Mouse (Mus musculus) inflammation-experienced regulatory T-cells, adult 6 months (primary cell): ENCODE results near the gene Hip1r. TPM values are rescaled to one million over a fixed set of nuclear protein-coding genes. Genes with fewer than 3 reads are reported as not detected.

Source experiments
- ATAC-seq: one replicate; pipeline ENCODE4 v1.8.0; 2017
- polyA plus RNA-seq, 3 experiments: library from polyadenylated mRNA; unstranded; fragments of 100-300 nt; shearing (Covaris generic); gene quantifications; one replicate each; pipeline ENCODE4 v1.2.1; 2017

Hip1r gene
- polyA plus RNA-seq, result 10 to 100 TPM in 2 of 3 experiments, 1 to 10 TPM in 1; 5.9 to 20.1 (median 14.8) TPM

DNA sequence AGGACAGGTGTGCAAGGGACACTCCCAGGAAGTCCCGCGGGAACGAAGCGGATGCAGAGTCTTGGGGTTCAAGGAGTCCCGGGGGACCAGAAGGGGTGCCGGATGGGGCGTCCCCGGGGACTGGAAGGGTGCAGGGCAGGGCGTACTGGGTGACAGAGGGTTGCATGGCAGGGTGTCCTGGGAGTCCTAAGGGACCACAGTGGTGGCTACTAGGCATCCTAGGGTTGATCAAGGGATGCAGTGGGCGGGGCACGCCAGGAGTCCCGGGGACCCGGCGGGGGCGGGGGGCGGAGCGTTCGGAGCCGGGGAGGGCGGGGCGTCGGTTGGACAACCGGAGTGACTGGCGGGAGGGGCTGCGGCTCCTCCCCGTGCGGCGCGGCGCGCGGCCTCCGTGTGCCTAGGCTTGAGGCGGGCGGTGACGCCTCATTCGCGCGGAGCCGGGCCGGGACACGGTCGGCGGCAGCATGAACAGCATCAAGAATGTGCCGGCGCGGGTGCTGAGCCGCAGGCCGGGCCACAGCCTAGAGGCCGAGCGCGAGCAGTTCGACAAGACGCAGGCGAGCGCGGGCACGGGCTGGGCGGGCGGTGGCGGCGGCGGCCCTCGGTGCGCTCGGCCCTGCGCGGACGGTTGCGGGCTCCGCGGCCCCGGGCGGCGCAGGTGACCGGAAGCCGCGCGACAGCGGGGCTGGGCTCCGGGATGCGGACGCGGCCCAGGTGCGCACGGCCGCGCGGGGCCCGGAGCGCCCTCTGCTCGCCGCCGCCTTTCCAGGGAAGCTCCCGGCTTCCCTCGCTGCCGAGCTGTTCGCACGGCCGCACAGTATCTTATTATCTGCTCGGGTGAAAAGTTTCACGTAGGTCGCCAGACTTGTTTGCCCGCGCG is at the start of gene Hip1r:
Hip1r (plus strand) TSS at position 330 of the 880 bp plus-strand sequence.
- ATAC-seq, result peak; percentile 51

DNA sequence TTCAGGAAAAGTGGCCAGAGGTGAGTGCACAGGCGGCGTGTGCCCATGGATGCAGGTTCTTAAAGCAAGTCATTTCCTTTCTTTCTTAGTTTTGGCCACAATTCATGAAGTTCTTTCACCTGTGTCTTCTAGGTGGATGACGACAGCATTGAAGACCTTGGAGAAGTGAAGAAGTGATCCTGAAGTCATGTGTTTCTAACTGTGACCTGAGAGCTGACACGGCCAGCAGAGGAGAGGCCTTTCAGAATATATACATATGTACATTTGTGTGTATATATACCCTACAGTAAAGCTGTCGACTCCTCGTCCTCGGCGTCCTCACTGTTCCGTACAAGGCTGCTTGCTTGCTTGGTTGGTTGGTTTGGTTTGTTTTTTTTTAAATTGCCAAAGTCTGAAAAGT is 46.3 kb upstream of the Hip1r start, which contains the start of gene Gm43518:
Gm43518 (plus strand) TSS at position 301 of the 400 bp plus-strand sequence.
- ATAC-seq, result no peak

DNA sequence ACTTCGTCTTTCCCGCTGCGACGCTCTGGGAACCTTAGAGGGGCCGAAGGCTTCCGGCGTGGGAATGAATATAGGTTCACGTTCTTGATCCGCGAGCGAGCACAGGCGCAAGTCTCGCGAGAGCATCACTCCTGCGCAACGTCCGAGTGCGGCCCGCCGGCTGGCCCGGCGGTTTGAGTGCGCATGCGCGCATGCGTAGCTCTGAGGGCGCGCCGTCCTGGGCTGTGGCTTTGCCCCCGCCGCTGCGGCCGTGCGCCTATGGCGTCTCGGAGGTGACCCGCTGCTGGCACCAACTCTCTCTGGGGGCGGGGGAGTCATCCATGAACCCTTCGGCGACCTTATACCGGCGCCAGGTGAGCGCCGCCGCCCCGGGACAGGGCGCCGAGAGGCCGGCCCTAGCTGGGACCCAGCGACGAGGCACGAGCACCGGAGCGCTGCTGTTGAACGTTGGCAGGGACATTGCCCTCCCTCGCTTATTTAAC is 42.9 kb upstream of the Hip1r start, which contains the start of gene Ccdc62:
Ccdc62 (plus strand) TSS at position 172 of the 482 bp plus-strand sequence.
- ATAC-seq, result peak; percentile 91

DNA sequence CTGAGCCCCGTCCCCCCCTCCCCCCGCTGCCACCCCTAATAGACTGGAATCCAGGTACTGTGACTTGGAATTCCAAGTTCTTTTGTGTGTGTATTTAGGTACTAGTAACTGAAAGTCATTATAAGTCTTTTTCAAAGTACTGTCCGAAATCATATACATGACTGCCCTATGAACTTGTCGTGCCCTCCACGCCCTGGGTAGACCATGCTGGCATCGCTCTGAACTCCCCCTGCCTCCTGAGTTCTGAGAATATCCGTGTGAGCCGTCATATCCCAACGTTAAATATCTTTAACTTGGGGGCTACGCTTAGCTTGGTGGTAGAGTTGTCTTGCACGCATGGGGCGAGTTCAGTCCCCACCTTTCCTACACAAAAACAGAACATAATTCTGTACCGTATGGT is 42.3 kb upstream of the Hip1r start:
- no peak for ATAC-seq

DNA sequence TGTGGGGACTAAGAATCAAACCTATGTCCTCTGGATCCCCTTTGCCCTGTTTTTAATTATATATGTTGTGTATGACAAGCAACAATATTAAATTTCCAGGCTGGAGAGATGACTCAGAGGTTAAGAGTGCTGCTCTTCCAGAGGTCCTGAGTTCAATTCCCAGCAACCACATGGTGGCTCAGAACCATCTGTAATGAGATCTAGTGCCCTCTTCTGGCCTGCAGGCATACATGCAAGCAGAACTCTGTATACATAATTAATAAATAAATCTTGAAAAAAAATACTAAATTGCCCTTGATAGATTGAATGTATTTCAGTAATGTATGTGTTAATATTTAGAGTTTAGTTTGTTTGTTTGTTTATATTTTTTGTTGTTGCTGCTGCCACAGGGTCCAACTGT is 40.5 kb upstream of the Hip1r start:
- no peak for ATAC-seq

DNA sequence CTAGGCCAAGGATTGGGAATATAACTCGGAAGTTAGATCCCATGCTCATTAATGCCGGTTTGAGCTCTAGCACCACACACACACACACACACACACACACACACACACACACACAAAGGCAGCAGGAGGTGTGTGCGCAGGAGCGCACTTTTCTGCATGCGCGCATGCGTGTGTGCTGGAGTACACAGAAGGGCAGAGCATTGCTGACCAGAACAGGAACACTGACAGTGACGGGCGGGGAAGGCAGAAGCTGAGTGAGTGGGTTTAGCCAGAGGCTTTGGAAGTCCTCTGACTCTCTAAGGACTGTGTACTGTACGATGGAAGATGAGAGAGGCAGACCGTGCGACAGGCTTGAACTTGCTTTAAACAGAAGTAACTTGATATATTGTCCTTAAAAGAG is 39.9 kb upstream of the Hip1r start:
- ATAC-seq, result no peak

DNA sequence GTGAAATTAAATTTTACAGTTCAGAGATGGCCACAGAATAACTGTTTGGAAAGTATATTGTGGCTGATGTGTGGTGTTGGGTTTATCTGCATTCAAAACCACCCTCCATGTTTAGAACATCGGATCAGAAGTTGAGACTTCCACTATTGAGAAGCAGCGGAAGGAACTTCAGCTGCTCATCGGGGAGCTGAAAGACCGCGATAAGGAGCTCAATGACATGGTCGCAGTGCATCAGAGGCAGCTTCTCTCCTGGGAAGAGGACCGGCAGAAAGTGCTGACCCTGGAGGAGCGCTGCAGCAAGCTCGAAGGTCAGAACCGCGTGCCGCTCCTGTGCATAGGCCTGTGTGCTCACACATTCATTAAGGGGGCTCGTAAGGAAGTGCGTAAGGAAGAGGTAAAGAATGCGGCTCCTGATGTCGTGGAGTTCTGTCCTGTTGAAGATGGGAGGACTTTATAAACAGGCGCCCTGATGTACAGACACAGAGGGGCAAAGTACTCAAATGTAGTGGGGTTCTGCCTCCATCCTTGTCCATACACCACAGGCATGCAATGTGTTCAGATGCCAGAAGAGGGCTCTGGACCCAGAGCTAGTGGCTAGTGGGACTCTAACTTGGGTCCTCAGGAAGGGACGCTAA is 39.4 kb upstream of the Hip1r start:
- no peak for ATAC-seq

DNA sequence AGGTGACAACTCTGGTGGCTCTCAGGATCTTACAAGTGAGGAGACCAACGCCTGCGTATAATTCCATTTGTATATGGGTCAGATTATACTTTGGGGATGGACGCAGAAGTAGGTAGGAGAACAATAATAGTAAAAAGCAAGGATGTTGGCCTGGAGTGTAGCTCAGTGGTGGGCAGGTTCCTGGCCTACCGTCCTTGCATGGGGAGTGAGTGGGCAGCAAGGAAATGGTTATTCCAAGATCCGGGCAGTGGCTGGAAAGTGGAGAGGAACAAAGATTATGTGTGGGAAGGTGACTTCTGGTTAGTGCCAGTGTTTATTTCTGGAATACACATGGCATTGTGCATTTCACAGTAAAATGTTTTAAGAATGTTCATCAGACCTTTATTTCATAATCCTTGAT is 37.5 kb upstream of the Hip1r start:
- ATAC-seq, result no peak

DNA sequence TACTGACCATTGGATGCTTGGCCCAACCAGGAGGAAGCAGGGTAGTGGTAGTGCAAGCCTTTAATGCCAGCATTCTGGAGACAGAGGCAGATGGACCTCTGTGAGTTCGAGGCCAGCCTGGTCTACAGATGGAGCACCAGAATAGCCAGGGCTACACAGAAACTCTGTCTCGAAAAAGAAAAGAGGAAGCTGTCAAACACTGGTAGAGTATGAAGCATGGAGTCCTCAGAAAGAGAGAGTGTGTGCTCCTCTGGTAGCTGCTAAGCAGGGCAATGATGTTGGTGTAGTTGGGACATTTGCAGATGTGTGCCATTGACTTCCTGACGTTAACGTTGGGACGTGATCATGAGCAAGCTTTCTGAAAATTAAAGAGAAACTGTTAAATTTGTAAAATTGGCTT is 34.9 kb upstream of the Hip1r start:
- no peak for ATAC-seq

DNA sequence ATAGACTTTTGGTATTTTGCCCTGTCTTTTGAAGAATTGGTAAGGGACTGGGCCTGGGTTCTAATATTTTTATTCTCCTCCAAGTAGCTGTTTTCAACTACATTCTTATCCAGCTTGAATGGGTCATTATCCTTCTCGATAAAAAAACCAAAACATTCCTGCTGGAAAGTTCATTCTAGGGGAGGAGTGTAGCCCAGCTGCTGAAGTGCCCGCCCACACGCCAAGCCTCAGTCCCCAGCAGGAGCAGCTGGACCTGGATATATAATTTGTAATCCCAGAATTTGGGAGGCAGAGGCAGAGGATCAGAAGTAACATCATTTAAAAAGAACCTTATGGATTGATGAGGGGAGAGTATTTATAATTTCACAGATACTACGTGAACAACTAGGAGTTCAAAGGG is 26.9 kb upstream of the Hip1r start:
- ATAC-seq, result no peak

DNA sequence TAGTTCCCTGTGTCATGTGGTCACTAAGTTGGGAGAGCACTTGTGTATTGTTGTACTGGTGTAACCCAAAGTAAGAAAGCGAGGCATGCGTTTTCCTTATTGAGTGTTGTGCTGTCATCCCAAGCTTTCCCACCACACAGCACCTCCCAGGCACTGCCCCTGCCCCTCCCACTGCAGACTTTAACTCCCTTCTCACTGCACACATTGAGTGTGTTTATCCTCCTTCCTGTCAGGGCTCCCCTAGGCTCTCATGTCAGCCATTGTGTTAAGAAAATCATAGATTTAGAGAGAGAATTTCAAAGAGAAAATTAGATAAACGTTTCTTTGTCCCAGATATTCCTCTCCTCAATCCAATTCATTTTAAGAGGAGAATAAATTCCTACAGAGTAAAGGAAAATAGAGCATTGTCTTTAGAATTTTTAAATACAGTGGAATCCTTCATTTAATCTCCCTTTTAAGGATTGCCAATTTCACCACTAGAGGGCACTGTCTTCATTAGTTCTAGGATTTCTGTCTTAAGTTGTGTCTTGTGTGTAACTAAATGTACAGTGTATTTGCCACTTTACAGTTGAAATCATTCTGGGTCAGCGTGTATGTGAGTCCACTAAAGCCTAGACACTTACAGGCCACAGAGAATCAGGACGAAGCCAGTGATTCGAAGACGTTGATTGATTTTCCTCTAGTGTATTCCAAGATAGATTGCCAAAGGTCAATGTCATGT is 26.2 kb upstream of the Hip1r start:
- ATAC-seq, result no peak

DNA sequence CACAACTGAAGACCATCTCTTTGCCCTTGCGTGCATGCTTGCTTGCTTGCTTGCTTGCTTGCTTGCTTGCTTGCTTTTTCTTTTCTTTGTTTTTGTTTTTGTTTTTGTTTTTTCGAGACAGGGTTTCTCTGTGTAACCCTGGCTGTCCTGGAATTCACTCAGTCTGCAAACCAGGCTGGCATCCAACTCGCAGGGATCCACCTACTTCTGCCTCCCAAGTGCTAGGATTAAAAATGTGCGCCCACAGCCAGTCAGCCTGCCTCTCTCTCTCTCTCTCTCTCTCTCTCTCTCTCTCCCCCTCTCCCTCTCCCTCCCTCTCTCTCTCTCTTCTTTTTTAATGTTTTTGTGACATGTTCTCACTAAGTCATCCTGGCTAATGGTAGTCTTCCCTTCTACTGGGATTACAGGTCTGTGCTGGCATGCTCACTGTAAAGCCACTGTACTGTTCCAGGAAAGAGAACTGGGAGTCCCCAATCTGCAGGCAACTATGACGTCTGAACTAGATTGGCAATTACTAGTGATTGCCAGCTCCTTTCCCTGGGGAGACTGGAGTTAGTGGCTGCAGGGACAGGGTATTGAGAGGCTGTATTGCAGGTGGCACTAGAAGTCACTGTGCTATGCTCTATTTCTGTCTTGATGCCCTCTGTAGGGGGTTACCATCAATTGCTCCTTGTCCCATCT is 20.9 kb upstream of the Hip1r start:
- ATAC-seq, result no peak

DNA sequence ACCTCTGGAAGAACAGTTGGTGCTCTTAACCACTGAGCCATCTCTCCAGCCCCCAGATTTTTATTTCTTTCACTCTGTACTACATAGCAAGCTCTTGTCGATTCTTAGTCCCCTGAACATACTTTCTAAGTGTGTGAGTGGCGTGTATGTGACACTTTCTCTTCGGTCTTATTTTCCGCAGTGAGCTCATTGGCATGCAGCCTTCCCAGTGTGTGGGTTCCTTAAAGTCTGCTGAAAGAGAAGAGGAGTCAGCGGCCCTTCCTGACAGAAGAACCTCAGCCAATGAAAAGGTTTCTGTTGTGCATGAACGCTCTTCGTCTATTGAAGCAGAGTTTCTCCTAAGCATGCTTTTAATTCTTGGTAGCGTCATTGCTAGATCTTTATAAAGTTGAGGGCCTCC is 16.2 kb upstream of the Hip1r start:
- no peak for ATAC-seq

DNA sequence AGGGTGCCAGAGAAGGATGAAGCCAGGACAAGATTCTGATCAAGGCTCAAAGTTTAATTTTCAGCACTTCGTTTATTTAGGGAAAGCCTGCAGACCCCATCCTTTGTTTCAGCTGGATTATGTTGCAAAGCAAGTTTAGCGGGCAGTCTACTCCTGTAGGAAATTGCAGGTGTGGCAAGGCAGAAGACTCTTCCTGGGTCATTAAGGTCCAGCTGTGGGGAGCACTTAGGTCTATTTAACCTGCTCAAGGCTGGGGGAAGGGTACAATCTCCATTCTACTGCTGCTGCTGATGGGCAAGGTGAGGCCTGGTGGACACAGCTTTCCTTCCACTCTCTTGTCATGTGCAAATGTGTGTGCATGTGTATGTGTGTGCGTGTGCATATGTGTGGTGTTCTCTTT is 14.4 kb upstream of the Hip1r start:
- no peak for ATAC-seq

DNA sequence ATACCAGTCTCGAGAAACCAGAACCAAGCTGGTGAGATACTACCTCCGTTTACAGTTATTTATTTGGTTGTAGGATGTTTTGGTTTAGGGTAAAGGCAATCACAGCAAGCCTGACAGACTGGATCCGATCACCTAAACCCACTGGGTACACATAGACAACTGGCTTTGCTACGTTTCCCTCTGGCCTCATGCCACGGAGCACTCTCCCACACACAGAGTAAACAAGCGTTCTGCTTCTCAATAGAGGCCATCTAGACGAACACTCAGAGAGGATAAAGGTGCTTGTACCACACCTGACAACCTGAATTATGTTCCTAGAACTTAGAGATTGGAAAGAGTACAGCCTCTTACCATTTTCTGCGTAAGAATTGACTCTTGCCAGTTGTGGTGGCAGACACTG is 13.3 kb upstream of the Hip1r start:
- ATAC-seq, result no peak

DNA sequence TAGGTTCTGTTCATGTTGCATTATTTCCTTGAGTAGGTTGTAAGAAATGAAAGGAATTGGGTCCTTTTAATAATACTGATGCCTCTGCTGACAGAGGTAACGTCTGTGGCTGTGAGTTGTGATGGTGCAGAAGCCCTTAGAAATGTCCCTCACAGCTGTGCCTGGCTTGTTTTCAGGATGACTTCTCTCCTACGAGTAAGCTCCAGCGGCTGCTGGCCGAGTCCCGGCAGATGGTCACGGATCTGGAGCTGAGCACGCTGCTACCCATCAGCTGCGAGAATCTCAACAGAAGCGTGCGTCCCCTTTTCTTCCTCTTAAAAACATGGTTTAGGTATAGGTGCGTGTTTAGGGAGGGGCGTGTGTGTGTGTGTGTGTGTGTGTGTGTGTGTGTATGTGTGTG is 12.4 kb upstream of the Hip1r start:
- no peak for ATAC-seq

DNA sequence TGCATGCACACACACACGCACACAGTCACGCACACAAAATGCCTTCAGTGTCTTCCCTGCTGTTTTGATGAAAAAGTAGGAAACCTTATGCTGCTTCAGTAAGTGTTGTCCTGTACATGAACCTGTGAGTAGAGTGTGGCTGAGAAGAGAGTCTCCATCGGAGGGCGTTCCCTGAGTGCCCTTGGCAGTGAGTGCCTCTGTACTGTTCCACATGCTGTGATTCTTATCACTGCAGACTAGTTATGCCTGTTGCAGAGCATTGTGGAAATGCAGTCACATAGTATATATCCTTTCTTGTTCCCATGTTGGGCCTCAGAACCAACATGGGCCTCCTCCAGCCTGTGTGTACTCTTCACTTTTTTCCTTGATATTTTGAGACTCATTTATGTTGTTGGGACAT is 9.2 kb upstream of the Hip1r start:
- no peak for ATAC-seq

DNA sequence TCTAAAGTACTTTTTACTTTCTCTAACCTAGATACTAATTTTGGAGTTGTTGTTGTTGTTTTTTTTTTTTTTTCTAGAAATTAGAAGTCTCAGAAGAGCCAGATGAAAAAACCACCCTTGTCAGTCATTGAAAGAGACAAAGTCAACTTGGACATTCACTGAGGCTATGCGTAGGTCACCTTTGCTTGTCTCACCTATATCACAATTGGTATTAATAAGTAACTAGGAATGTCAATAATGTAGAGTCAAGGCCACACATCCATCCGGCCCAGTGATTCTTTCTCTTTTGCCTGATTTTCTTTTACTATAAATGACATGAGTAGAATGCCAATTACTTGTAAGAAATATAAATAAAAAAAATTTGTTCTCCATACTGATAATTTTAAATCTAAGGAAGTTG is 6.7 kb upstream of the Hip1r start:
- ATAC-seq, result no peak

DNA sequence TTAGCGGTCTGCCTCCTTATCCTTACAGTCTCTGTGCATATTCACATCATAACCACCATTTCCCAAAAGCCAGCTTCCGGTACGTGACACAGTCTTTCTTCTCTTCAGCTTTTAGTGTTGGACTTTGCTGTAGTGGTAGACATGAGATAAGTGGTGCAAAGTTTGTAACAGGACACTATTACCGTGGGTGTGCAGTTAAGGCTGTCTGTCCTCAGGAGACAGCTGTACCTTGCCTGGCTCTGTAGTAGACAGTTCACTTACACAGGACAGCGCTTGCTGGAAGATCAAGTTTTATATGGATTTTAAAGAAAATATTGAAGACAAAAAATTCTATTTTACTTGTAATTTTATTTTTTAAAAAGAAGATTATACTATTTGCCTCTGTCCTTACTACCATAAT is 5.0 kb upstream of the Hip1r start:
- ATAC-seq, result no peak

DNA sequence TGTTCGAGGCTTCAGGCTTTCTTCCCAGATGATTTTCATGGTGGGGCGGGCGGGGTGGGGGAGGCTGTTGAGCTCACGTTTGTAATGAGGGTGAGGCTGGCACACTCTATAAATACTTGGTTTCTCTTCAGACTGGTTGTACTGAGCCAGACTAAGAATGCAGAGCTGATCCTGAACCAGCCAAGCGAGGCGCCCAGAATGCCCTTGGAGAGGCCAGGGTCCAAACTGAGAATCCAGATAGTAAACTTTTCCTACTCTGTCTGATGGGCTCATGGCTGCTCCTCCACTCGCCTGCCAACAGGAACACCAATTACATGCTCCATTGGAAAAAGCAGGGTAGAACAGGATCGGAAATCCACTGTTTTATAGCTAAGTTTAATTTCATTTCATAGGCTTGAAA is 4.2 kb upstream of the Hip1r start:
- ATAC-seq, result no peak

DNA sequence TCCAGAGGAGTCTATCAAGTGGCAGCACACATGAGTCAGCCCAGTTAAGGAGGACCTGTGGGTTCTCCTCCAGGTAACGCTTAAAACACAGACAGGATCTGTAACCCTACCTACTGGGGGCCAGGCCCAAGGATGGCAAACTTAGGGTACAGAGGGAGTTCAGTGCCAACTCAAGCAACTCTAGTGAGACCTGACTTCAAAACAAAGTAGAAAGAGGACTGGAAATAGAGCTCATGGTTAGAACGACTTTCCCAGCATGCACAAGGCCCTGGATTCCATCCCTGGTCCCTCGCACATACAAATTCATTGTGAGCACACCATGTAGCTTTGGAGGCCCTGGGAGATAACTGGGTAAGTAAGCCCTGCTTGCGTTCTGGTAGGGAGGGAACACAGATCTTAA is 2.9 kb upstream of the Hip1r start:
- ATAC-seq, result no peak

DNA sequence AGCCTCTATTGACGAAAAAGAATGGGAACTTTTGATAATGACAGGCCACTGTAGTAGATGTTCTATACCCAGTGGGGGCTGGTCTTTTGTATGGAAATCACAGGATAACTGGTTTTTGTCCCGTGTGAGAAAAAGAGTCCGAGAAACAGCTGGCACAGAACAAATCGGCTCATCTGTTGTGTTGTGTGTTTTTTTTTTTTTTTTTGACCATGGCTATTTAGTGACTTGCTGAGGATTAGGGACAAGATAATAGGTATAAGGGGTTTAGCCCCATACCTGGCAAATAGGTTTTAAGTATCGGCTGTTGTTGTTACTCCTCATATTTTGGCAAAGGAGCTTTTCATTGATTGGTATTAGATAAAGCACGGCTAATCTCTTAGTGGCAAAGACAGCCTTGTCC is 975 bp upstream of the Hip1r start:
- no peak for ATAC-seq

DNA sequence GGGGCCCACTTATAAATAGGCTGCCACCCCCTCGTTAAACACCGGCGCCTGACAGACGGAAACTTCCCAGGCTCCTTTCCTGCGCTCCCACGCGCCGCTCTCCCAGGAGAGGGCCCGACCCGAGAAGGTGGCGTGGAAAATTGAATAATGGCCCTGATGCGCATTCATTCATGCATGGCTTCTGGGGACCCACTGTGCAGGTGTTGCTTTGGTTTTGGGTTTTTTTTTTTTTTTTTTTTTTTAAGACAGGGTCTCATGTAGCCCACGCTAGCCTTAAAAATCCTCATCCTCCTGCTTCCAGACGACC is 704 bp downstream of the Hip1r start:
- no peak for ATAC-seq
